Mouse (Mus musculus) ES-E14 (cell line): ENCODE measurements around the gene Rps6ka5.

Experiments
- CHD2 ChIP-seq: IDR thresholded peaks from 2 replicates; pipeline ENCODE4 v1.6.1; 2014; ENCODE audit warnings: mild to moderate bottlenecking, low read depth, low read length, inconsistent platforms
- MAFK ChIP-seq: IDR thresholded peaks from 2 replicates; pipeline ENCODE4 v1.6.1; 2014; ENCODE audit warnings: mild to moderate bottlenecking, low read depth, low read length, inconsistent platforms; ENCODE audit not compliant: insufficient read depth
- ZC3H11A ChIP-seq: IDR thresholded peaks from 2 replicates; pipeline ENCODE4 v1.6.1; 2012; ENCODE audit warnings: low read depth, mild to moderate bottlenecking, inconsistent platforms, low read length, borderline replicate concordance
- ZNF384 ChIP-seq: IDR thresholded peaks from 2 replicates; pipeline ENCODE4 v1.6.1; 2012; ENCODE audit warnings: low read depth, low read length, inconsistent platforms

- TF ChIP-seq ZNF384 (no peak), ZC3H11A (no peak), MAFK (no peak), CHD2 (no peak)
Measured at GRCm38 (mm10) chr12:100752977-100753376, 26.2 kb upstream of the Rps6ka5 start.
